Mouse (Mus musculus) limb, embryonic 12.5 days (tissue): ENCODE data around the gene Lysmd2. TPM values are rescaled to one million over a fixed set of nuclear protein-coding genes. Genes with fewer than 3 reads are reported as not detected.
"Not testable (repeated sequence)": the region's sequence is repeated elsewhere in the genome, so short reads cannot be mapped to it uniquely, and the experiment has no call there.

ENCODE experiments used
- ATAC-seq: fragments of 200-750 bp; cut with Nextera tagmentation; 2 replicates; pipeline ENCODE4 v1.8.0; 2017; ENCODE audit warnings: low read depth, moderate TSS enrichment; ENCODE audit not compliant: insufficient number of reproducible peaks, insufficient read depth, low FRiP score, low TSS enrichment
- H3K27ac ChIP-seq: fragments of 300-500 bp; sonication (generic); 2 replicates; pipeline ENCODE4 v1.5.1; 2016; ENCODE audit warnings: mild to moderate bottlenecking, moderate library complexity
- H3K27me3 ChIP-seq: fragments of 300-500 bp; sonication (generic); 2 replicates; pipeline ENCODE4 v1.6.1; 2016; ENCODE audit warnings: mild to moderate bottlenecking, moderate library complexity
- H3K36me3 ChIP-seq: fragments of 300-500 bp; sonication (generic); 2 replicates; pipeline ENCODE4 v1.6.1; 2016; ENCODE audit warnings: mild to moderate bottlenecking, moderate library complexity
- H3K4me1 ChIP-seq: fragments of 300-500 bp; sonication (generic); replicated peaks from 2 replicates; pipeline ENCODE4 v1.6.1; 2016
- H3K4me2 ChIP-seq: fragments of 300-500 bp; sonication (generic); 2 replicates; pipeline ENCODE4 v1.6.1; 2016; ENCODE audit warnings: mild to moderate bottlenecking, moderate library complexity
- H3K4me3 ChIP-seq: fragments of 300-500 bp; sonication (generic); replicated peaks from 2 replicates; pipeline ENCODE4 v1.5.1; 2016; ENCODE audit warnings: mild to moderate bottlenecking
- H3K9ac ChIP-seq: fragments of 300-500 bp; sonication (generic); replicated peaks from 2 replicates; pipeline ENCODE4 v1.6.1; 2016; ENCODE audit warnings: mild to moderate bottlenecking, moderate library complexity
- H3K9me3 ChIP-seq: fragments of 300-500 bp; sonication (generic); 2 replicates; pipeline ENCODE4 v1.6.1; 2016; ENCODE audit warnings: mild to moderate bottlenecking, moderate library complexity
- WGBS: fragments of 180-500 bp; shearing (Covaris S2); methylation state at CpG from one replicate; pipeline ENCODE4 v1.1.7; 2016; 5-methylcytosine and 5-hydroxymethylcytosine counted together
- polyA plus RNA-seq: library from polyadenylated mRNA; unstranded; fragments of >200 nt; fragmentation: Nextera tagmentation; extraction: Ambion mirVana; gene quantifications from 2 replicates; pipeline ENCODE4 v1.2.1, GENCODE M21; 2016

The Lysmd2 gene
- polyA plus RNA-seq, 1 experiment from 2014 or later = 22.0 TPM

DNA sequence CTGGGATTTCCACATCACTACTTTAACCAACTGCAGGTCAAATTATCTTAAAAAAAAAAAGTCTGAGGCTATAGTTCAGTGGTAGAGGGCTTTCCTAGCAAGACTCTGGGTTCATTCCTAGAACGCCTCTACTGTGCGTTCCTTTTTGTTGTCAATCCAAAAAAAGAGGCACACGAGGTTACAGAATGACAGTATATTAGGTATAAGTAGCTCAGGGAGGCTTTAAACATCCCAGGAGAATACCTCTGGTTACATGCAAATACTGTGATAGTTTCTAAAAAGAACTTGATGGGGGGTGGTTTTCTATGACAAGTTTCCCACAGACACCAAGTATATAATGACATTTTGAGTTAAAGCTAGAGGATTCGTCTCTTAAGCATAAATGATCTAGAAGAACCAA is 18.0 kb upstream of the Lysmd2 start:
- ATAC-seq = no peak
- Histone ChIP-seq H3K36me3 (no peaks in the 10 kb centered on the region), H3K9me3 (no peaks in the 10 kb centered on the region; the same call in 1 of the 2 replicates), H3K4me1 (peaks cover 3% of the 10 kb centered on the region; the same call in 1 of the 2 replicates), H3K27me3 (peaks cover 3% of the 10 kb centered on the region; the same call in 1 of the 2 replicates), H3K27ac (no peak overlapping the region), H3K9ac (no peak overlapping the region), H3K4me3 (no peak overlapping the region), H3K4me2 (no peak overlapping the region)
- 94% methylated on average over 4 of the region's 4 CpGs for WGBS

DNA sequence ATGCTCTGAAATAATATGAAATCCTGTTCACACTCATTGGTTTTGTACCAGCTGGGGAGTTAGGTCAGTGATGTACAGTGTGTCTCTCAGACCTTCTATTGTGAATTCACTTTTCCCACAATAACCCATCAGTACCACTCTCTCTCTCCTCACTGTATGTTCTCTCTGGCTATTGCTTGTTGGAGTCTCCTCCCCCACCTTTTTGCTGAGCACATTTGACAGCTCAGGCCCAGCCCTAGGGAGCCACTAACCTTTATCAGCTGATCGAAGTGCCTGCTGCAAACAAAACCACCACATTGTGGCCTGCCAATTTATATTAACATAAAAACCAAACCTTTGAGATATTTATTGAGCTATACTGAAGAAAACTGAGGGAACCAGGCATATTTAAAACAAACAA is 16.0 kb upstream of the Lysmd2 start:
- 61% methylated on average over 1 of the region's 1 CpGs for WGBS
- Histone ChIP-seq H3K27me3 (peaks cover 3% of the 10 kb centered on the region; the same call in 1 of the 2 replicates), H3K36me3 (no peaks in the 10 kb centered on the region), H3K4me2 (peak overlapping the region; percentile 84; the same call in 1 of the 2 replicates), H3K4me3 (no peak overlapping the region), H3K9ac (no peak overlapping the region), H3K4me1 (peaks cover 3% of the 10 kb centered on the region; the same call in 1 of the 2 replicates), H3K27ac (no peak overlapping the region), H3K9me3 (no peaks in the 10 kb centered on the region; the same call in 1 of the 2 replicates)
- ATAC-seq = no peak

DNA sequence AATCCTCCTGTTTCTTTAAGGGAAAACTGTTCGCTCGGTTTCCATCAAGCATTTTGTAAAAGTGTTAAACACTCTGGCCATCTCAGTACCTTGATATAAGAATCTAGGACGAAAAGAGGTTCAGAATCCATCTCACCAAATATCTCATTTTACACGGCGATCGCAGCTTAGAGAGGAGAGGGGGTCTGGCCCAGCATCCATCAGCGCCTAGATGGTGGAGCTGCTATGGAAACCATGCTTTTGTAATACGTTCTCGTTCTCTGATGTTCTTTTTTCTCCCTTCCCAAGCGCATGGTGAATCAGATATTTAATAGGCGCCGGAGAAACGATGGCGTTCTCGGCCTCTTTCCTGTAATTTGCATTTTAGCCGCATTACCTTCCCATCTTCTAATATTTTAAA is 15.6 kb upstream of the Lysmd2 start:
- H3K27me3 ChIP-seq = peaks cover 3% of the 10 kb centered on the region; the same call in 1 of the 2 replicates
- no peak for ATAC-seq
- 20% methylated on average over 16 of the region's 16 CpGs for WGBS
- peak overlapping the region; percentile 18; the same call in 1 of the 2 replicates for H3K9ac ChIP-seq
- H3K4me1 ChIP-seq = peaks cover 3% of the 10 kb centered on the region; the same call in 1 of the 2 replicates
- H3K27ac ChIP-seq = no peak overlapping the region
- peak overlapping the region; percentile 84 for H3K4me2 ChIP-seq
- H3K4me3 ChIP-seq = peak overlapping the region; percentile 82
- H3K36me3 ChIP-seq = no peaks in the 10 kb centered on the region
- no peaks in the 10 kb centered on the region for H3K9me3 ChIP-seq

- no peaks in the 10 kb centered on the region for H3K9me3 ChIP-seq
- no peaks in the 10 kb centered on the region for H3K36me3 ChIP-seq
- H3K27ac ChIP-seq = peak within 1 kb of the TSS; percentile 41; the same call in 1 of the 2 replicates
- WGBS = under 1% methylated on average over 72 of the region's 74 CpGs
- peaks cover 3% of the 10 kb centered on the region; the same call in 1 of the 2 replicates for H3K27me3 ChIP-seq
- peak; percentile 91 for ATAC-seq
- peaks cover 3% of the 10 kb centered on the region; the same call in 1 of the 2 replicates for H3K4me1 ChIP-seq
- peak within 1 kb of the TSS; percentile 82 for H3K4me3 ChIP-seq
- H3K9ac ChIP-seq = peak within 1 kb of the TSS; percentile 81
- H3K4me2 ChIP-seq = peak within 1 kb of the TSS; percentile 84
These were observed 14.7 kb upstream of the Lysmd2 start, which contains the start of gene Tmod2 for GRCm38 (mm10) chr9:75610571-75611493. TSS of gene Tmod2 (minus strand) at chr9:75611325.

GRCm38 (mm10) chr9:75616560-75616959 is 9.0 kb upstream of the Lysmd2 start:
- peaks cover 8% of the 10 kb centered on the region for H3K4me1 ChIP-seq
- no peaks in the 10 kb centered on the region for H3K36me3 ChIP-seq
- no peak overlapping the region for H3K4me3 ChIP-seq
- H3K27me3 ChIP-seq = no peaks in the 10 kb centered on the region
- WGBS = 66% methylated on average over 3 of the region's 3 CpGs
- no peak overlapping the region for H3K27ac ChIP-seq
- 0 out of 2 replicates have a peak, but pooled peaks cover 3% of the 10 kb centered on the region for H3K9me3 ChIP-seq
- no peak for ATAC-seq
- no peak overlapping the region for H3K9ac ChIP-seq
- H3K4me2 ChIP-seq = no peak overlapping the region

DNA sequence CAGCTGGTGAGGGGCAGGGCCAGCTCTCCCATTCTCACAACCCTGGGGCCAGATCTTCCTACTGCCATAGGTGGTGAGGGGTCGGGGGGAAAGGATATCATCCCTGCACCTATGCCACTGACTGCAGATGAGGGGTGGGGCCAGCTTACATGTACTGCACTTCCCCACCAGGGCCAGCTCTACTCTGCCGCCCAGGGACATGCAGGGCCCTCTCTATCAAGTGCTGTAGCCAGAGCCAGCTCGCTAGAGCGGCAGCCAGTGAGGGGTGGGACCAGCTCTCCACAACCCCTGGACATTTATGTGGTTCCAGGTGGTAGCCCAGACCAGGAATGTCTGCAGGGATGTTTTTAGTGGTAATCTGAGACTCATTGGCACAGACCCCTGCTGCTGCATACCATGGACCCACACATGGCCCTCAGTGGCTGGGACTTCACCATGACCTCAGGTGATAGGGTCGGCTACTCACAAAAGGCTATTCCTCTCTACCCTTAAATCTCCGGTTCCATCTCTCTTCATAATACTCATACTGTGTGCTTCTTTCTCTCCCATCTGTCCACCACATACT is 6.6 kb upstream of the Lysmd2 start:
- Histone ChIP-seq H3K27ac (no peak overlapping the region), H3K4me3 (no peak overlapping the region), H3K9me3 (0 out of 2 replicates have a peak, but pooled peaks cover 3% of the 10 kb centered on the region), H3K4me2 (no peak overlapping the region), H3K4me1 (peaks cover 8% of the 10 kb centered on the region), H3K27me3 (peaks cover 2% of the 10 kb centered on the region; the same call in 1 of the 2 replicates), H3K36me3 (no peaks in the 10 kb centered on the region), H3K9ac (no peak overlapping the region)
- WGBS = 57% methylated on average over 6 of the region's 6 CpGs
- ATAC-seq = peak; percentile 79

GRCm38 (mm10) chr9:75619761-75620160 is 5.8 kb upstream of the Lysmd2 start:
- H3K4me1 ChIP-seq, H3K9ac ChIP-seq, H3K9me3 ChIP-seq, H3K27ac ChIP-seq, H3K36me3 ChIP-seq, H3K4me2 ChIP-seq, H3K27me3 ChIP-seq, ATAC-seq, H3K4me3 ChIP-seq: not testable (repeated sequence)
- 86% methylated on average over 2 of the region's 2 CpGs for WGBS

- no peaks in the 10 kb centered on the region for H3K36me3 ChIP-seq
- no peak for ATAC-seq
- no peak overlapping the region for H3K4me3 ChIP-seq
- peaks cover 14% of the 10 kb centered on the region for H3K4me1 ChIP-seq
- no peak overlapping the region for H3K4me2 ChIP-seq
- no peak overlapping the region for H3K27ac ChIP-seq
- H3K9ac ChIP-seq = no peak overlapping the region
- H3K9me3 ChIP-seq = 0 out of 2 replicates have a peak, but pooled peaks cover 3% of the 10 kb centered on the region
- peaks cover 7% of the 10 kb centered on the region for H3K27me3 ChIP-seq
- 85% methylated on average over 3 of the region's 3 CpGs for WGBS
These were observed 4.1 kb upstream of the Lysmd2 start for GRCm38 (mm10) chr9:75621428-75621827.

DNA sequence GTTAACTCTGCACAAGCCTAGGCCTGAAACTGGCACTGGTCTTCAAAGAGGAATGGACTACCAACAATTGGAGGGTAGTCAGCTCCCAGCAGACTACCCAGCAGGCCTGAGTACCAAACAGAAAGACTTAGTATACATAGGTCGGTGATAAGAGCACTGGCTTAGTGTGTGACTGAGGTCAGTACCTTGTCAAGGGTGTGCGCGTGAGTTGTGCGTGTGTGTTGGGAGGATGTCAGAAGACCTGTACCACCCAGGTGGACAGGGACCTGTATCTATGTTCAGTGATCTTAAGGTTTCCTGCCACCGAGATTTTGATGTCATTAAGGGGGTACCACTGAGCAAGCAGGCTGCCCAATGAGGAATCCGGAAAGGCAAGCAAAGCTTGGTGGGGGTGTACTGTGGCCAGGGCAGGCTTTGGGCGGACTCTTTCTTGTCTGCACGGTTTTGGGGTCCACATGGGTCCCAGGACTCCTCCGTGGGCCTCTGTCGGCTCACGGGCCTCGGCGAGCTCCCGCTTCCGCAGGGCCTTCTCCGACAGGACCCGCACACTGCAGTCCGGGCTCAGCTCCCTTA is 472 bp upstream of the Lysmd2 start:
- 14% methylated on average over 17 of the region's 18 CpGs for WGBS
- H3K36me3 ChIP-seq = no peaks in the 10 kb centered on the region
- H3K4me2 ChIP-seq = peak overlapping the region; percentile 76
- H3K4me1 ChIP-seq = peaks cover 6% of the 10 kb centered on the region
- 0 out of 2 replicates have a peak, but pooled peaks cover 3% of the 10 kb centered on the region for H3K9me3 ChIP-seq
- H3K27ac ChIP-seq = peak overlapping the region; percentile 91
- peak overlapping the region; percentile 91 for H3K9ac ChIP-seq
- peak overlapping the region; percentile 79 for H3K4me3 ChIP-seq
- H3K27me3 ChIP-seq = peaks cover 7% of the 10 kb centered on the region
- ATAC-seq = peak; percentile 70

DNA sequence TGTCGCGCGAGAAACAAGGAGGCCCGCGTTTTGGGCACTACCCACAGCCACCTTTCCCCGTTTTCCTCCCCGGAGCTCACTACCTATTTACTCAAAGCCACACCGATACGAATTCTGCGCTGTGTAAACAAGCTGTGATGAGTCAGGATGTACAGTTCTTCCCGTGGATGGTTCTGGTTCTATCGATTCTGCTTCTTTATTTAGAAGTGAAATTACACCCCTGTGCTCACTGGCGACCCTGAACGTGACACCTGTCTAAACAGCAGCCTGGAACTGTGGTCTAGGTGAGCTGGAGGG is 715 bp downstream of the Lysmd2 start:
- under 1% methylated on average over 14 of the region's 14 CpGs for WGBS

More for the DNA sequence above, 715 bp downstream of the Lysmd2 start:
- Histone ChIP-seq H3K4me3 (peak overlapping the region; percentile 79), H3K36me3 (no peaks in the 10 kb centered on the region), H3K27ac (peak overlapping the region; percentile 91), H3K4me1 (peaks cover 6% of the 10 kb centered on the region), H3K9ac (peak overlapping the region; percentile 91), H3K27me3 (peaks cover 7% of the 10 kb centered on the region), H3K4me2 (peak overlapping the region; percentile 76), H3K9me3 (no peaks in the 10 kb centered on the region)
- no peak for ATAC-seq
